Mouse (Mus musculus) olfactory bulb, adult 2 months (tissue): ENCODE data around the gene Rin3.

Experiments
- CTCF ChIP-seq: fragments of 200-500 bp; IDR thresholded peaks from 2 replicates; pipeline ENCODE4 v1.5.1; 2012; ENCODE audit warnings: low read depth, mild to moderate bottlenecking, low read length, moderate library complexity; ENCODE audit not compliant: insufficient read depth
- POLR2A ChIP-seq: fragments of 200-500 bp; IDR thresholded peaks from 2 replicates; pipeline ENCODE4 v1.6.1; 2012; ENCODE audit warnings: mild to moderate bottlenecking, low read depth, low read length, moderate library complexity; ENCODE audit not compliant: insufficient read depth

DNA sequence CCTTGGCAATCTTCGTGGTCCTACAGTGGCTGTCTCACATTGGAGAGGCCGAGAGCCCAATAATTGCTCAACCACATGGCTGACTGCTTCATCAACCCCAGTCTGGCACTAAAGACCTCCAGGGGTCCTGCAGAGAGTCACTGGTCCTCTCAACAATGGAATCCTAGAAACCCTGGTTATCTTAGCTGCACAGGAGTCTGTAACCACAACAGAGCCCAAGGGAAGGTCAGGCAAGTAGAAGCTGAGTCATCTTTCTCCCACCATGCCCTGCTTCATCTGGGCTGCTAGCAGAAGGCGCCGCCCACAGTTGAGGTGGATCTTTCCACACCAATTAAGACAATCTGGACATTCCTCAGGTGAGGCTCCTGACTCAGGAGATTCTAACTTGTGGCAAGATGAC, 76.5 kb downstream of the Rin3 start:
- no peak for TF ChIP-seq POLR2A
- TF ChIP-seq CTCF: no peak
